Mouse (Mus musculus) embryo, embryonic 10 days (tissue): ENCODE data around the gene Timm10.

Experiments used
- DNase-seq: peaks from one replicate; pipeline ENCODE4 v3.0.0-alpha.2; 2015; ENCODE audit warnings: low spot score

The Timm10 gene

GRCm38 (mm10) chr2:84819861-84820260, 6.9 kb upstream of the Timm10 start:
- DNase-seq: no peak

GRCm38 (mm10) chr2:84822552-84822951, 4.2 kb upstream of the Timm10 start, which contains the start of gene Smtnl1:
Gene Smtnl1 (minus strand): TSS chr2:84822652.
- no peak for DNase-seq

- DNase-seq: no peak
These were observed 3.6 kb upstream of the Timm10 start for GRCm38 (mm10) chr2:84823237-84823636.

GRCm38 (mm10) chr2:84827283-84827920, 605 bp downstream of the Timm10 start:
- DNase-seq: no peak

GRCm38 (mm10) chr2:84831666-84832391, 5.0 kb downstream of the Timm10 start:
- peak; percentile 94 for DNase-seq

- DNase-seq: no peak
These were observed 10.3 kb downstream of the Timm10 start for GRCm38 (mm10) chr2:84837107-84837506.

GRCm38 (mm10) chr2:84837817-84838592, 11.2 kb downstream of the Timm10 start:
- DNase-seq: no peak

- no peak for DNase-seq
These were observed 11.8 kb downstream of the Timm10 start, which contains the start of gene Slc43a1 for GRCm38 (mm10) chr2:84838593-84838949. Gene Slc43a1 (plus strand): TSS chr2:84838850.

GRCm38 (mm10) chr2:84838993-84839980, 12.5 kb downstream of the Timm10 start:
- peak; percentile 68 for DNase-seq

- peak; percentile 89 for DNase-seq
These were observed 13.4 kb downstream of the Timm10 start for GRCm38 (mm10) chr2:84840016-84840747.

GRCm38 (mm10) chr2:84840748-84841563, 14.2 kb downstream of the Timm10 start:
- peak; percentile 47 for DNase-seq

- DNase-seq: no peak
These were observed 15.1 kb downstream of the Timm10 start for GRCm38 (mm10) chr2:84841905-84842304.

- no peak for DNase-seq
These were observed 16.9 kb downstream of the Timm10 start for GRCm38 (mm10) chr2:84843654-84844053.

GRCm38 (mm10) chr2:84845226-84845625, 18.4 kb downstream of the Timm10 start:
- no peak for DNase-seq

GRCm38 (mm10) chr2:84850407-84851129, 23.8 kb downstream of the Timm10 start:
- DNase-seq: no peak

GRCm38 (mm10) chr2:84851130-84852040, 24.6 kb downstream of the Timm10 start:
- peak; percentile 81 for DNase-seq

- DNase-seq: peak; percentile 74
These were observed 28.9 kb downstream of the Timm10 start for GRCm38 (mm10) chr2:84855732-84856131.

- DNase-seq: no peak
These were observed 31.8 kb downstream of the Timm10 start for GRCm38 (mm10) chr2:84858551-84858950.
